Mouse (Mus musculus) hindbrain, postnatal 0 days (tissue): ENCODE results near the gene Meioc. TPM values are rescaled to one million over a fixed set of nuclear protein-coding genes. Genes with fewer than 3 reads are reported as not detected.
"Not testable (repeated sequence)": the region's sequence is repeated elsewhere in the genome, so short reads cannot be mapped to it uniquely, and the experiment has no call there.

Experiments used
- ATAC-seq: fragments of 200-750 bp; cut with Nextera tagmentation; 2 replicates; pipeline ENCODE4 v1.8.0; 2017; ENCODE audit warnings: mild to moderate bottlenecking, moderate TSS enrichment, moderate library complexity
- DNase-seq: peaks from one replicate; pipeline ENCODE4 v3.0.0-alpha.2; 2015; ENCODE audit warnings: low spot score
- H3K27ac ChIP-seq: fragments of 300-500 bp; sonication (generic); 2 replicates; pipeline ENCODE4 v1.5.1; 2014; ENCODE audit warnings: mild to moderate bottlenecking
- H3K27me3 ChIP-seq: fragments of 300-500 bp; sonication (generic); 2 replicates; pipeline ENCODE4 v1.6.1; 2014; ENCODE audit warnings: low read length, mixed read lengths; ENCODE audit not compliant: insufficient read depth
- H3K36me3 ChIP-seq: fragments of 300-500 bp; sonication (generic); 2 replicates; pipeline ENCODE4 v1.6.1; 2014; ENCODE audit warnings: low read length, mixed read lengths; ENCODE audit not compliant: insufficient read depth
- H3K4me1 ChIP-seq: fragments of 300-500 bp; sonication (generic); 2 replicates; pipeline ENCODE4 v1.6.1; 2014; ENCODE audit warnings: antibody characterized with exemption, low read length, mixed read lengths; ENCODE audit not compliant: insufficient read depth
- H3K4me2 ChIP-seq: fragments of 300-500 bp; sonication (generic); 2 replicates; pipeline ENCODE4 v1.6.1; 2014; ENCODE audit warnings: low read depth, mild to moderate bottlenecking, low read length, moderate library complexity, mixed read lengths
- H3K4me3 ChIP-seq: fragments of 300-500 bp; sonication (generic); 2 replicates; pipeline ENCODE4 v1.5.1; 2014; ENCODE audit warnings: low read length
- H3K9ac ChIP-seq: fragments of 300-500 bp; sonication (generic); replicated peaks from 2 replicates; pipeline ENCODE4 v1.6.1; 2014; ENCODE audit warnings: mild to moderate bottlenecking, low read length, moderate library complexity, mixed read lengths
- H3K9me3 ChIP-seq: fragments of 300-500 bp; sonication (generic); 2 replicates; pipeline ENCODE4 v1.6.1; 2016; ENCODE audit warnings: low read length, mixed read lengths
- CTCF ChIP-seq: IDR thresholded peaks from 2 replicates; pipeline ENCODE4 v1.5.1; 2016; ENCODE audit warnings: antibody characterized with exemption, control low read depth, low read depth
- WGBS: fragments of 180-500 bp; shearing (Covaris S2); extraction: QIAGEN DNeasy Blood & Tissue Kit; methylation state at CpG from one replicate; pipeline ENCODE4 v1.1.7; 2014; 5-methylcytosine and 5-hydroxymethylcytosine counted together
- polyA plus RNA-seq: library from polyadenylated mRNA; unstranded; fragments of >200 nt; fragmentation: Nextera tagmentation; extraction: Ambion mirVana; gene quantifications from 2 replicates; pipeline ENCODE4 v1.2.1, GENCODE M21; 2015
- total RNA-seq: library from RNA; depleted of rRNA; stranded (reverse); fragments of >200 nt; gene quantifications from 2 replicates; pipeline ENCODE4 v1.2.3, GENCODE M21; 2014

Gene Meioc
- total and polyA plus RNA-seq, 2 experiments from 2014 or later = 0.24 TPM; not detected in 1

DNA sequence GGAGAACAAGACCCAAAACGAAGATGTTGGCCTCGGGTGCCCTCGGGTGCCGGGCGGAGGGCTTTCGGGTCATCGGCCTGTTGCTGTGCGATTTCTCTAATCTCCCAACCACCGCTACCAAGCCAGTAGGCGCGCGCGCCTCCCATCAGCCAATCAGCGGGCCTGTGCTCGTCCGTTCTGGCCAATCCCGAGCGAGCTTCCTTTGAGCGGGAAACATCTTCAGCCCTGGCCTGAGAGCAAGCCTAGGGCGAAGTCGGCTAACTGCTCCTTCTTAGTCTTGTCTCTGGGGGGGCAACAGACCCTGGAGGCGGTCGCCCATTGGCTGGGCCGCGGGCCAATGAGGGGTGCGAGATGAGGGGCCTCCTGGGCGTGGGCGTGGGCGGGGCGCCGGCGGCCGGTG, 1.6 kb downstream of the Meioc start:
- Histone ChIP-seq H3K4me1 (no peaks in the 10 kb centered on the region), H3K4me3 (no peak overlapping the region), H3K36me3 (no peaks in the 10 kb centered on the region), H3K9ac (no peak overlapping the region), H3K27me3 (peaks cover 11% of the 10 kb centered on the region; the same call in 1 of the 2 replicates), H3K9me3 (peaks cover 6% of the 10 kb centered on the region), H3K4me2 (no peak overlapping the region), H3K27ac (no peak overlapping the region)
- DNase-seq (no peak), ATAC-seq (no peak)
- WGBS = 63% methylated on average over 33 of the region's 33 CpGs
- TF ChIP-seq CTCF = no peak

DNA sequence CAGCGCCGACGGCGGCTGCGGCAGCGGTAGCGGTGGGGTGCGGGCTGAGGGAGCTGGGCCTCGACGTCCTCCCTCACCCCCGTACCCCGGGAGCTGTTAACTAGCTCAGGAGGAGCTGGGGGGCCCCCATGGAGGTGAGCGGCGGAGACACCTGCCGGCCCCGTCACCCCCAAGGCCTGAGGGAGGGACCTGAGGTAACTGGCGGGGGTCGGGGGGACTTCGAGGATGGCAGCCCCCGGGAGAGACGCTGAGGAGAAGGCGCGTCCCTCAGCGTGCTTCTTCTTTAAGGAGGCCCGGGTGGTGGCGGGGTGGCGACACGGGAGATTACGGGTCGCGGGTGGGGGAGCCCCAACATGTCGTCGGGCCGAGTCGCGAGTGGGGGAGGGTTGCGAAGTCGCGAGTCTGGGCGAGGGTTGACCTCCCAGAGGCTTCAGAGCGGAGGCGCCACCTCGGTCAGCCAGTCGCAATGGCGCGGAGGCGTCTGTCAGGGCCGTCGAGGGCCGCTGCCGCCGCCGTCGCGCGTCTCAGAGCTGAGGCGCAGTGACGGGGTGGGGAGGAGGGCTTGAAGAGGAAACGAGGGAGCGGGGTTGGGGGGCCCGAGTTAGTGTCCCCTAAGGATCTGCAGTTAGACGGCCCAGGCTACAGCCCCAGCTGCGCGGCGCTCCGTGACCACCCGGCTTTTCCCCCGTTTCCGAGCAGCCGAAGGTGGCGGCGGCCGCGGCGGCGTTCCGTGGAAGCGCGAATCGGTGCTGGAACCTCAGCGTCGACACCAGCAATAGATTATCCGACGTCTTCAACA, 2.3 kb downstream of the Meioc start:
- Histone ChIP-seq H3K4me3 (no peak overlapping the region), H3K9ac (no peak overlapping the region), H3K9me3 (peaks cover 6% of the 10 kb centered on the region), H3K4me1 (no peaks in the 10 kb centered on the region), H3K4me2 (no peak overlapping the region), H3K27me3 (peaks cover 11% of the 10 kb centered on the region; the same call in 1 of the 2 replicates), H3K36me3 (no peaks in the 10 kb centered on the region), H3K27ac (no peak overlapping the region)
- no peak for DNase-seq
- no peak for ATAC-seq
- no peak for TF ChIP-seq CTCF
- 52% methylated on average over 74 of the region's 84 CpGs for WGBS

DNA sequence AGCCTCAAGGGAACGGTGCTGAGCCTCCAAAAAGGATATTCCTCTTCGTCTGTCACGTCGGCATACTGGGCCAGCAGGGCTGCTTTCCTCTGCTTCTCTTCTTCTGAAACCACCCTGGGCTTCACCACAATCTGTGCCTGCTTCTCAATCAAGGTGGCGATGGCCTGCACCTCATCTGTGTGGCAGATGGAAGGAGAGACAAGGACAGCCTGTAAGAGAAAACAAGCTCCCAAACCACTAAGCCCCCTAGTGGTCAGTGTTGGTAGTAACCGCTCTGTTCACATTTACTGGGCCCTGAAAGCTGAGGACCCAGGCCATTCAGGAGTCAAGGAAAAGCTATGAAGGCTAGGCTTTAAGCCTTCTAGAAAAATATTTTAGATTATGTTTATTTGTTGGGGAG, 26.6 kb downstream of the Meioc start:
- H3K36me3 ChIP-seq = peaks cover 13% of the 10 kb centered on the region
- no peaks in the 10 kb centered on the region for H3K27me3 ChIP-seq
- H3K9ac ChIP-seq = no peak overlapping the region
- no peaks in the 10 kb centered on the region for H3K4me1 ChIP-seq
- TF ChIP-seq CTCF = peak; percentile 92
- no peak overlapping the region for H3K4me2 ChIP-seq
- no peak overlapping the region for H3K27ac ChIP-seq
- 60% methylated on average over 6 of the region's 6 CpGs for WGBS
- no peaks in the 10 kb centered on the region for H3K9me3 ChIP-seq
- no peak overlapping the region for H3K4me3 ChIP-seq
- ATAC-seq (0 out of 2 replicates have a peak, but pooled peaks have one; percentile 15), DNase-seq (peak; percentile 82)

DNA sequence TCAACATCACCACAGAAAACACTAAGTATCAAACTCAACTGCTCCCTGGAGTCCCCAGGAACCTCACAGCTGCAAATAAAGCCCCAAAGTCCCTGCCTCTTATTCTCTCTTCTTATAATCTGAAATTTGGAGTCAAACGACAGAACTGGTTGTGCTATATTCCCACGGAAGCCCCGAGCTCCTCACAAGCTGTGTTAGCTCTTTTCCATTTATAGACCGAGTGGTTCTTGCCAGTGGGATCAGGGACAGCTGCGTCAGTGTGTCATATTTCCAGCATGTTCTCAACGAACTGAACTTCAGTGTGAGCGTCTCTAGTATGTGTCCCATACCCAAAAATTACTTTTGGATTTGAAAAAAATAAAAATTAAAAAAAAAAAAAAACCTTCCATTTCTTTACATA, 31.8 kb downstream of the Meioc start:
- Histone ChIP-seq H3K27ac (no peak overlapping the region), H3K9me3 (no peaks in the 10 kb centered on the region), H3K36me3 (peaks cover 4% of the 10 kb centered on the region; the same call in 1 of the 2 replicates), H3K4me3 (no peak overlapping the region), H3K27me3 (no peaks in the 10 kb centered on the region), H3K9ac (no peak overlapping the region), H3K4me1 (peaks cover 12% of the 10 kb centered on the region), H3K4me2 (no peak overlapping the region)
- ATAC-seq (no peak), DNase-seq (no peak)
- WGBS = 95% methylated on average over 7 of the region's 7 CpGs
- no peak for TF ChIP-seq CTCF

DNA sequence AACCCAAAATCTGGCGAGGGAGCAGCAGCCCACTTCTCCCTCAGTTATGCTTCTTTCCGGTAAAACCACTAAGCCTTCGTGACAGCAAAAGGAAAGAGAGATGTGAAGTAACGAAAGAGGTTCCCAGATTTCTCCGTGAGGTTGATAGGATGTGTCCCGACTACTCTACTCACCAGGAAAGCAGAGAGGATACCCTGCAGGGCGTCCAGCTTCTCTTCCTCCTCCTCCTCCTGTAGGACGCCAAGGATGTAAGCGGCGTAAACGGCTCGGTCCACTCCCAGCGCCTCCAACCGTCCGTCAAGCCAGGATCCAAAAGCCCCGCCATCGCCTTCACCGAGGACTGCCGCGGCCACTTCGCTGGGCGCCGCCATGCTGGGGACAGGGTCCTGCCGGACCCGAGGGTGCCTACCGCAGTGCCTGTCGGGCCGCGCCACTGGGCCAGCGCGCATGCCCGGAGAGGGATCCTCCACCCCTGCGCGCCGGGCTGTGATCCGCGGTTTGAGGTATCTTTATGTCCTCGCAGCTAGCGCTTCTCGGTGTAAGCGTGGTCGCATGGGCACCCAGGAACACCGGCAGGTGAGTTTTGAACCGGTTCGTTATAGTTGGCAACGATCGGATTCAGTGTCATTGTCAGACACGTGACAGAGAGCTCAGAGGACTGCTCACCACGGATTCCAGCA, 34.0 kb downstream of the Meioc start, which contains the start of gene Ccdc43:
Gene Ccdc43, minus strand, starts transcription at position 445 of the 680 bp plus-strand sequence.
- peak within 1 kb of the TSS; percentile 82 for H3K27ac ChIP-seq
- peaks cover 4% of the 10 kb centered on the region; the same call in 1 of the 2 replicates for H3K36me3 ChIP-seq
- peak; percentile 88 for DNase-seq
- no peaks in the 10 kb centered on the region for H3K27me3 ChIP-seq
- H3K9ac ChIP-seq = peak within 1 kb of the TSS; percentile 83
- under 1% methylated on average over 49 of the region's 49 CpGs for WGBS
- peak within 1 kb of the TSS; percentile 95 for H3K4me2 ChIP-seq
- H3K9me3 ChIP-seq = no peaks in the 10 kb centered on the region
- peak; percentile 98 for ATAC-seq
- H3K4me1 ChIP-seq = peaks cover 12% of the 10 kb centered on the region
- TF ChIP-seq CTCF = no peak
- H3K4me3 ChIP-seq = peak within 1 kb of the TSS; percentile 84

DNA sequence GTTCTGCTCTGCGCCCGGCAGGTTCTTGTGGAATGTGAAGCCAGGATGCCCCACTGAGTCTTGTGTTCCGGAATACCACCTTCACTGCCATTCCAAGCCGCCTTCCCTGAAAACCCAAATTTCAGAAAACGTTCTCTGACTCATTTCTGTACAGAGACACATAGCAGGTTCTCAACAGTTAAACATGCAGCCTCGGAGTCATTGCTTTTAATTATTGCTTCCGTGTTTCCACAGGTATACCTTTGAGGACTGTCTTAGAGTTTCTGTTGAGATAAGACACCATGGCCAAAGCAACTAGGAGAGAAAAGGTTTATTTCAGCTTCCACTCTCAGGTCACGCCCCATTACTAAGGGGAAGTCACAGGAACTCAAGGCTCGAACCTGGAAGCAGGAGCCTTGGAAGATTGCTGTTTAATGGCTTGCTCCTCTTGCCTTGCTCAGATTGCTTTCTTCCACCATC, 34.5 kb downstream of the Meioc start:
- ATAC-seq (no peak), DNase-seq (no peak)
- H3K4me1 ChIP-seq = peaks cover 12% of the 10 kb centered on the region
- peak overlapping the region; percentile 82; the same call in 1 of the 2 replicates for H3K27ac ChIP-seq
- H3K4me3 ChIP-seq = peak overlapping the region; percentile 84
- H3K4me2 ChIP-seq = peak overlapping the region; percentile 95
- no peaks in the 10 kb centered on the region for H3K27me3 ChIP-seq
- peaks cover 4% of the 10 kb centered on the region; the same call in 1 of the 2 replicates for H3K36me3 ChIP-seq
- no peaks in the 10 kb centered on the region for H3K9me3 ChIP-seq
- TF ChIP-seq CTCF = no peak; the same call in 1 of the 2 replicates
- H3K9ac ChIP-seq = peak overlapping the region; percentile 83
- WGBS = 19% methylated on average over 9 of the region's 9 CpGs

DNA sequence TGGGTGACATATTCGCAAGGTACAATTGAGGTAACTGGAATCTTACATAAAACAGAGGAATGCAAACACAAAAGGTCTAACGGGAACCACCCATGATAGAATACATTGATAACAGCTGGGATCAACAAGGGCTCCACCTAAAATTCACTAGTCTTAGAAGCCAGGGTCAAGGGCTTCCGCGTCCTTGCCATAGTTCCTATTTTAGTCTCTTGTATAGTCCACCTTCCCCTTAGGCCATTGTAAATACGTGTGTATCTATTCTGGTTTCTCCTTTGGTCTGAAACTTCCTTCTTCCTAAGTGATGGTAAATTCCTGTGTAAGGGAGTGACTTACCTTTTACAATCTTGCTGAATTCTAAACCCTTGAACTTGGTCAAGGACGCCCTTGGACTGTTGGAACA, 38.7 kb downstream of the Meioc start:
- not testable (repeated sequence) for H3K4me2 ChIP-seq, H3K9me3 ChIP-seq, H3K27ac ChIP-seq, H3K36me3 ChIP-seq, DNase-seq, H3K27me3 ChIP-seq, H3K4me3 ChIP-seq, ATAC-seq, H3K9ac ChIP-seq, H3K4me1 ChIP-seq
- WGBS = 93% methylated on average over 5 of the region's 6 CpGs
